ENCODE assay signal across 8 mouse cellular contexts in genomic region chr16:28564716-28565217, GRCm38 (mm10).
DNase-seq lines count a peak whose midpoint lies in the region; ATAC-seq lines count a peak whose summit lies in the region.

No protein-coding gene starts in this region.

- no peak overlapping the region for H3K9ac ChIP-seq in kidney, embryonic 16.5 days (replicated peaks; ENCODE audit: low read length)
- H3K9ac ChIP-seq in embryonic facial prominence, embryonic 13.5 days = peak overlapping the region; percentile 64
- no peak overlapping the region; the same call in 1 of the 2 replicates for H3K9ac ChIP-seq in limb, embryonic 12.5 days (replicated peaks)

- H3K36me3 ChIP-seq in kidney, embryonic 16.5 days (ENCODE audit: insufficient read depth, low read length) = no peaks in the 10 kb centered on the region
- no peaks in the 10 kb centered on the region for H3K36me3 ChIP-seq in embryonic facial prominence, embryonic 13.5 days
- H3K36me3 ChIP-seq in limb, embryonic 12.5 days = no peaks in the 10 kb centered on the region

- H3K9me3 ChIP-seq in kidney, embryonic 16.5 days (ENCODE audit: low read length) = no peaks in the 10 kb centered on the region
- no peaks in the 10 kb centered on the region for H3K9me3 ChIP-seq in embryonic facial prominence, embryonic 13.5 days
- H3K9me3 ChIP-seq in limb, embryonic 12.5 days = no peaks in the 10 kb centered on the region

- H3K27me3 ChIP-seq in kidney, embryonic 16.5 days (ENCODE audit: insufficient read depth, low read length) = peaks cover 29% of the 10 kb centered on the region
- peaks cover 37% of the 10 kb centered on the region for H3K27me3 ChIP-seq in embryonic facial prominence, embryonic 13.5 days
- H3K27me3 ChIP-seq in limb, embryonic 12.5 days = peaks cover 35% of the 10 kb centered on the region

- under 1% methylated on average over 55 of the region's 58 CpGs for WGBS in kidney, embryonic 16.5 days
- WGBS in embryonic facial prominence, embryonic 13.5 days = under 1% methylated on average over 58 of the region's 58 CpGs
- under 1% methylated on average over 58 of the region's 58 CpGs for WGBS in limb, embryonic 12.5 days

- peak overlapping the region; percentile 60 for H3K4me3 ChIP-seq in kidney, embryonic 16.5 days (ENCODE audit: low read length)
- H3K4me3 ChIP-seq in embryonic facial prominence, embryonic 13.5 days = peak overlapping the region; percentile 57
- peak overlapping the region; percentile 60 for H3K4me3 ChIP-seq in limb, embryonic 12.5 days (replicated peaks)

- DNase-seq in kidney, adult 9 months = no peak
- DNase-seq in R1 (ENCODE audit: low read depth, low spot score) = peak; percentile 33
- DNase-seq in right cerebral cortex, postnatal 4 days = peak; percentile 32
- no peak for DNase-seq in thymus, postnatal 14 days

- peak; percentile 78 for ATAC-seq in kidney, embryonic 16.5 days (ENCODE audit: low FRiP score, low TSS enrichment)
- ATAC-seq in embryonic facial prominence, embryonic 13.5 days (ENCODE audit: insufficient number of reproducible peaks, insufficient read depth, low FRiP score, low TSS enrichment, low read depth) = peak; percentile 48; the same call in 1 of the 2 replicates
- ATAC-seq in limb, embryonic 12.5 days (ENCODE audit: insufficient number of reproducible peaks, insufficient read depth, low FRiP score, low TSS enrichment, low read depth) = peak; percentile 37; the same call in 1 of the 2 replicates
- no peak for ATAC-seq in erythroid progenitor cell, adult 5-6 weeks (replicated peaks; ENCODE audit: low FRiP score, poor library complexity, severe bottlenecking)

- peaks cover 11% of the 10 kb centered on the region; the same call in 1 of the 2 replicates for H3K4me1 ChIP-seq in kidney, embryonic 16.5 days (ENCODE audit: insufficient read depth, low read length)
- peaks cover 10% of the 10 kb centered on the region; the same call in 1 of the 2 replicates for H3K4me1 ChIP-seq in embryonic facial prominence, embryonic 13.5 days
- H3K4me1 ChIP-seq in limb, embryonic 12.5 days (replicated peaks) = peaks cover 12% of the 10 kb centered on the region

- no peak overlapping the region for H3K27ac ChIP-seq in kidney, embryonic 16.5 days (ENCODE audit: low read length)
- H3K27ac ChIP-seq in embryonic facial prominence, embryonic 13.5 days = no peak overlapping the region
- no peak overlapping the region for H3K27ac ChIP-seq in limb, embryonic 12.5 days

- peak overlapping the region; percentile 98 for H3K4me2 ChIP-seq in kidney, embryonic 16.5 days (replicated peaks; ENCODE audit: low read depth, low read length)
- H3K4me2 ChIP-seq in embryonic facial prominence, embryonic 13.5 days = peak overlapping the region; percentile 100
- H3K4me2 ChIP-seq in limb, embryonic 12.5 days = peak overlapping the region; percentile 99

Comparison
In these comparisons a context has a peak if more than half of its experiments do, and no peak if none do; other contexts are left out.
1. DNase-seq: peak in R1 (single experiment) and right cerebral cortex, postnatal 4 days (single experiment); none in kidney, adult 9 months (single experiment) and thymus, postnatal 14 days (single experiment).
2. Peak in every context shown above with its lines, with median percentiles within 50 percentile points of each other: H3K4me2 ChIP-seq and H3K4me3 ChIP-seq.